Mouse (Mus musculus) urinary bladder, postnatal 25 days (tissue): ENCODE measurements at regions not wholly inside any gene's neighbourhood (a gene's known extent, or its start where the extent isn't known, plus 50 kb on each side); places are given as distances from the start of the nearest gene placed in this dataset.

Experiments
- DNase-seq: peaks from one replicate; pipeline ENCODE4 v3.0.0; 2022; ENCODE audit warnings: low spot score

DNA sequence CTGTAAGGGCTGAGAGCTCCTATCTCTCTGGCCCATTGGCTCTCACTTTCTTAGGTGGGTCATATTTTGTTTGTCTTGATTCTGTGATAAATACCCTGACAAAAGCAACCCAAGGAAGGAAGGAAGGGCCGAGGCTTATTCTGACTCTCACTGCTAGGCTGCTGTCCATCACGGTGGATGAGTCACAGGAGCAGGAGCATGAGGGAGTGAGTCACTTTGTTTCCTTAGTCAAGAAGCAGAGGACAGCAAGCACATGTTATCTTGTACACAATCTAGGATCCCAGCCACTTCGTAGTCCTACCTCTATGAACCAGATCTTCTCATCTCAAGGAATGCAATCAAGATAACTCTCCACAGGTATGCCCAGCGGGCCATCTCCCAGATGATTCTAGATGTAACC is 69.9 kb downstream of the Atp6v1g3 start:
- no peak for DNase-seq

DNA sequence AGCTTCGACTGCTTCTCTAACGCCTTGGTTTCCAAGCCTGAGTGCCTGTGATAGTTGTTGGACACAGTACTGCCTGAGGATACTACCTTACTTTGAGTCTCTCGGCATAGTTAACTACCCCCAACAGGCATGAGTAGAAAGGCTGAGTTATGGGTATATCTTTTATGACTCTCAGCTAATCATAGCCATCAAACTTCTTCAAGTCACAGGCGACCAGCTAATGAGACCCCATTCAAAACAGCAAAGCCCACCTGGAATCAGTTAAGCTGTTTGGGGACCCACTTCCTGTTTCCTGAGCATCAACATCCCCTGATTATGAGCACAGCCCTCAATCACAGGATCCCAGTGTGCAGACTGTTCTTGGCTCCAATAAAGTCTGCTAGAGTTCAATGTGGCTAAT is 71.4 kb downstream of the Atp6v1g3 start:
- no peak for DNase-seq

DNA sequence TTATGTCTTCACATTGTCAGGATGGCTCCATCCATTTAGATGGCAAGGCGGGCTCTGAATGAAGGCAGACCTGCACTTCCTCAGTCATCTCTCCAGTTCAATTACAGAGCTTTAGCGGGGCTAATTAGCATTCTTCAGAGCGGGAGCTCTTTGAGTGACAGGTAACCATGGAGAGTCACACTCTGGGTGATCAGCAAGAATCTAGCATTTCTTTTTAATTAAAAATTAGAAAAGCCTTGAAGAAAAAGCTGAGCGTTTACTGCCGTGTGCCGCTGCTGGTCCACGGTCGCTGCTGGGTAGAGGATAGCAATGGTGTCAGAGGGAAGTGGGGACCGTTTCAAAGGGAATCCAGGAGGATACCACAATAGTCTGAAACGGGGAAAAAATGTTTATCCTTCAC is 72.5 kb downstream of the Atp6v1g3 start:
- no peak for DNase-seq

DNA sequence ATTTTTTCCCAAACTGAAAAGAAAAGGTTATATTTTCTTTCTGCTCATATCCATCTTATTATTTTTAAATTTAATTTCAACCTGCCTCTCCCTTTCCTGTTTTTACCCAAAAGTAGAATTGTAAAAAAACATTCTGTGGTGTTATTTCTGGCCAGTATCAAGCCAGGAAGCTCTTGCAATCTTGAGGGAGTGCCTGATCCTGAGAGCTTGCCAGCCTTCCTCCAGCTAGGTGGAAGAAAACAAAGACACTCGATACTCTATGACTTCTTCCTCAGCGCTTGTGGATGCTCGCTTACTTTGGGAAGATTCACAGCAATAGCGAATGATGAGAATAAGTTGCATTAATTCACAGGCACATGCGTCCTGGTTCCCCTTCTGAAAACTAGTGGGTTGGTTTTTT is 73.4 kb downstream of the Atp6v1g3 start:
- DNase-seq: no peak

DNA sequence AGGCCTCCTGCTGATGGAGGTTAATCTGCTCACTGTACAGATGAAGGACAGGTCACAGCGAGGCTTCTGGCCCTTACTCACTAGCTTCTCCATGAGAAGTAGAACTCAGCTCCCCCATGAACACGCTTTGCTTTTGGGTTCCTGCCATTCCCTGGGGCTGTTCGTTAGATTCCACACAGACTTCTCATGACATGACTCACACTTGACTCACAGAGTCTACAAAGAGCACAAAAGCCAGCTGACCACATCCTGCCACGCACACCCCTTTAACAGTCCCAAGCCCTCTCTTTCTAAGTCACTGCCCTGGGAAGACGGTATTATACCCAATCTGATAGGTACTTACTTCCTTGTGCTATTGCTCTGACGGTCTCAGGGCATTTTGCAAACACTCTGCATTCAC is 74.9 kb downstream of the Atp6v1g3 start:
- peak; percentile 54 for DNase-seq

DNA sequence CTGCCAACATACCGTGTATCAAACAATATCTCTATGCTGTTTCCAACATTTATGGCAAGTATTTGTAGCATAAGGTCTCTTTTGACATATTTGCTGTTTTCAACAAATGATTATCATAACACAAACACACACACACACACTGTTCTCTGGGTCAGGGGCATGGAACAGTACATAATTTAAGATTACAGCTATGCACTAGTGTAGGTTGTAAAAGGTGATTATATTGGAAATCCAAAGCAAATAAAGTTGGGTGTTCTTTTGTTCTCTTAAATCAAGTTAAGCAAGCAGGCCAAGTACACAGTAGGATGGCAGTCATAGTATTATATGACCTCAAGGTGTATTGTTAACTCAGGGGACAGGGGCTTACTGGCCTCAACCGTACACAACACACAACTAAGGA is 75.6 kb downstream of the Atp6v1g3 start:
- no peak for DNase-seq

DNA sequence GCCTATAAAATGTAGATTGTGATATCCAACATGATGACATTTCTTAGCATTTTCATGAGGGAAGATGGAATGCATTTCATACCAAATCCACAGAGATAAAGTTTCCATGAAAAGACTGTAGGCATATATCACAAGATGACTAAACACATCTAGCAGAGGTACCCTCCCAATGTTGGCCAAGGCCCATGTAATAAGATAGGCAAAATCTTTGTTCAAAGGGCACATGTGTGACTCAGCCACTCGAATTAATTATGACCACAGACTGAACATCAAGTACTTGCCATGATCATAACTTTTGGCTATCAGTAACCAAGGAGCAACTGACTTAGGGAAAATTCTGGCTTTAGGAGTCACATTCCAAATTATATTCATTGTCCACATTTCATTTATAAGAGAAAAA is 82.9 kb downstream of the Atp6v1g3 start:
- DNase-seq: no peak

DNA sequence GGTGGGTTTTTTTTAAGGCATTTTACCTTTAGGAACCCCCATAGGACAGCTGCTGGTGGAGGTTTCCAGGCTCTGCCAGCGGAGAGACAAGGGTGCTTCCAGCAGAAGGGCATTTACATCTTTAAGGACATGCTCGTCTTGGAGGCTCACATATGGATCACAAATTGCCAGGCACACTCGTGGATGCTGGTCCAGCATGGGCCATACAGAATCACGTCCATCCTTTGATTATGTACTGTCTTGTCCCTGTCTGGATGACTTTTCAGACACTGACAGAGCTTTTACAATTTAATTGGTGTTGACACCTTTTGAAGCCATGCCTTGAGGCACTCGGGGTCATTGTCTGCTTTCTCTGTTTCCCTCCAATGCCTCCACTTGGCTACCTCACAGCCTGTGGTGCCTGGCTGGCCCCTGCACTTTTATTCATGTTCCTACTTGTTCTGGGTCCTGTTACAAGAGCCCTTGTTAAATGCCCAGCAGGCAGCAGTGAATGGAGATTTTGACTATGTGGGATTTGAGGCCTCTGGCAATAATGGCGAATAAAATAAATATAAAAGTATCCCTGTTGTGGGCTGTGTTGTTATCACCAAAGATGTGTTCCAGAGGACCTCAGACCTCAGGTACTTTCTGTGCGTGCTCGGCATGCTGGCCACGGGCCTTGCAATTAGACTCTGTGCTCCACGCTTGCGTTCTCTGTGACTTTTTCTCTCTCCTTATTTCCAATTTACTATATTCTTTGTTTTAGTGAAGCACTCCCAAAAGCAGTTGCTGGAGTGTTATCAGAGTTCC is 89.3 kb downstream of the Atp6v1g3 start:
- no peak for DNase-seq

DNA sequence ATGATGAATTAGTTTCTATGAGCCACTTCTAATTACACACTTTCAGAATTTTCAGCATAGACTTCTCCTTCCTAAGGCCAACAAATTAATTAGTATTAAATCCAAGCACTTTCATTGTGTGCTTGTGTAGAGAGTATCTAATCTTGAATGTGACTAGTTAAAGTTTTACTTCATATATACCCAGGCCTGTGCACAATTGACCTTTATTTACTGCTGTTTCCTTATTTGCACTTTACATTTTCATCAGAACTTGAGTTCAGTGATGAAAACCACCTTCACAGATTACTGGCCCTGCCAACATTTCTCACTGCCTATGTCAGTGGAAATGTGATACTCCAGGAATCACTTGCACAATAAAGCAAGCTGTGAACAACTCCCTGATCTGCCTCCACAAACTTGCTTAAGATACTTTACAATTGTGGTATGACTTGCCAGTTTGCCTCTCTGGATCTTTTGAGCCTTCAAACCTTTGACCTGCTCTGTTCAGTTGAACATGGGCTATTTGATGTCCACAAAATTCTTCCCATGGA is 96.5 kb downstream of the Atp6v1g3 start:
- no peak for DNase-seq

DNA sequence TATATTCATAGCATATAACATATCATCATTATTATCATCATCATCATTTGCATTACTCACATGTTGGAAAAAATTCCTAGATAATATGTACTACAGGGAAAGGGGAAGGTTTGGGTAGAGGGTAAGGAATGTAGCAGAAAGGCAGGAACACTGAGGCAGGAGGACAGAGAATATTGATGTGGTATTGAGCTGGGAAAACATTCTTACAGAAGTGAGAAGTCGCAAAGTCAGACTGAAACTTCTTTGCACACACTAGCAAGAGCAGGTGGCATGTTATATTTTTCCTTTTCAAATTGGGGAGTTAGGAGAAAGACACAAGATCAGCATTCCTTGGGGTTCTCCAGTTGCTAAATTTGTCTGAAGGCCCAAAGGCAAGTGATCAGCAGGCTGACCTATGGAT is 97.9 kb downstream of the Atp6v1g3 start:
- no peak for DNase-seq

DNA sequence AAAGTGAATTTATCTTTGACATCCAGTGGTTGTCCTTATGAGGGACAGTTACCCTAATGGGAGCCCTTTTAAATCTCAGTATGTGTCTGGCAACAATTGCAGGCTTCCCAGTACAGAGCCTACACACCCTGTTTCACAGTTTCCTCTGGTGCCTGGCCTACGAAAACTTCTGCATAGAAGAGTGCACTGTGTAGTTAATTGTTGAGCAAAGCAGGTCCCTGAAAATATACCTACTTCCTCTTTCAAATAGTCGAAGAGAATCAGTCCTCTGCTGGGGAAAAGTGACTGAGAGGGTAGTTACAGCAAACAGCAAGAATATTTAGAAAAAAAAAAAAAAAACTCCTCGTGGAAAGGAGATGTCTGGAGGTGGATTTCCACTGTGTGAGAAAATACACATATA is 110.6 kb downstream of the Atp6v1g3 start:
- no peak for DNase-seq

DNA sequence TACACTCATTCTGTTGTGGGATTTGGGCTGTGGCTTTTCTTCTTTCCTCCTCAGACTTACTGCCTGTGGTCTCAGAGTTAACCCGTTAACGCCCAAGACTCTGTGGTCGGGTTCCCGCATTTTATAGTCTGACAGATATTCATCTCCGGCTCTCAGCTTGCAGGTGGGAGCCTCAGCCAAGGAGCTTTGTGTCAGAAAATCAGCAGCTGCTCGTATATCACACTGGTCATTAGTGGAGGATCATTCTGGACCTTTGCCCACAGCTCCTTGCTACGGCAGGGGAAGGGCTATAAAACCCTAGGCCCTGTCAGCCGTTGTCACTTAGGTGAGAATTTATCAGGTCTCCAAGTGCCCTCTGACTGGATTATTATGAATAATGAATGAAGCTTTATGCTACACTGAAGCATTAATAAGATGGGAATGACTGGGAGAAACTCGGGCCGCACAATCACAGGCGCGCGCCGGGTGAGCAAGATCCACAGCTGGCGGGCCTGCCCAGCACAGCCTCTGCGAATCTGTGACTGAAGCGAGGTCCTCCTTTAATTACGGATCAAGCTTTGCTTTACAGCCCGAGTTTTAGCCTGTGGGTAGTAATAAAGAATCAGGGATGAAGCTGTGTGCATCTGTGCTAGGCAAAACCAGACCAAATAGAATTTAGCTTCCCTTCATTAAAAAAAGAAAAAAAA is 111.8 kb downstream of the Atp6v1g3 start:
- DNase-seq: no peak

DNA sequence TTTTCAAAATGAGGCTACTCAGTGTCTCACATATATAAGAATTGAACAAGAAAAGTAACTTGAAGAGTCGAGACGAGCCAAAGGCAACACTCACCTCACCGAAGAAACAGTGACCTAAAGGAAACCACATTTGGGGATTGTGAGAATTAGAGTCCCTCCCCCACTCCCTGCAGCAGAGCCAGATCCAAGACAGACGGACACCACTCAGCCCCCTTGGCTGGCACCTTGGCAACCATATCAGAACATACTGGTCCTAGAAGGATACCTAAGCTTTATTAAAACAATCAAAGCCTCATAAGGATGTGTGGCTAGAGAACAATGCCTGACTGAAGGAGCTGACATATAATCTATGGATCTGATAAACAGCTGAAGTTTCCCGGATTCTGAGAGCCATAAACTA is 112.5 kb downstream of the Atp6v1g3 start:
- DNase-seq: no peak

DNA sequence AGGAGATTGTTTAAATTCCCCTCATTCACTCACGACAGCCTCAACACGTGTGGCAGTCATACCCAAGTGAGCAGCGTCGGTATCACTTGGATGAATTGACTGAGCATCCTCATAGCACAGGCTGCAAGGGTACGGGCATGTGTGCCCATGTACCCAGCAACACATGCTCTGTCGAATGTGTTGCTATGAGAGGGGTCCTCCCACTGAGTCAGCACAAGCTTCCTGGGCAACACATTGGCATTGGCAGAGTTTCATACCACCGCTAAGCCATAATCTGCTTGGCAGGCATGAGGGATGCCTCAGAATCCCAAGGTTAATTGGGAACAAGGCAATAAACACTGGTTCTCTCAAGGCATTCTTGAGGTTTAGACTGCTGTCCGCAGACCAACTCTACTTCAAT is 115.1 kb downstream of the Atp6v1g3 start:
- no peak for DNase-seq

DNA sequence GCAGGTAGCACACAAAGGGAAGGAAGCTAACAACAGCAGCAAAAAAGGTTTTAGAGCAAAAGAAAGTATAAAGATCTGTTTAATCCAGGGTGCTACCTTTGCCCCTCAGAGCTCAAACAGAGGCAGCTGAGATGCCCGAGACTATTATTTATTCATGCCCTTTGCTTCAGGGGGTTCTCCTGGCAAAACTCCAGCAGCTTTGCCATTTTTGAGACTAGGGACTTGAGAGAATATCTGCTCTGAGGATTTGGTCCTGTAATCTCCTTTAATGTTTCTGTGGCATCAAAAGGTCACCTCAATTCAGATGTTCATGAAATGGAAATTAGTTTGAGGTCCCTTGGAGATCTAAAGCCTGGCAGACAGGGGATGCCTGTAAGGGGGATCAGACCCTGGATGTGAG is 116.1 kb downstream of the Atp6v1g3 start:
- DNase-seq: no peak

DNA sequence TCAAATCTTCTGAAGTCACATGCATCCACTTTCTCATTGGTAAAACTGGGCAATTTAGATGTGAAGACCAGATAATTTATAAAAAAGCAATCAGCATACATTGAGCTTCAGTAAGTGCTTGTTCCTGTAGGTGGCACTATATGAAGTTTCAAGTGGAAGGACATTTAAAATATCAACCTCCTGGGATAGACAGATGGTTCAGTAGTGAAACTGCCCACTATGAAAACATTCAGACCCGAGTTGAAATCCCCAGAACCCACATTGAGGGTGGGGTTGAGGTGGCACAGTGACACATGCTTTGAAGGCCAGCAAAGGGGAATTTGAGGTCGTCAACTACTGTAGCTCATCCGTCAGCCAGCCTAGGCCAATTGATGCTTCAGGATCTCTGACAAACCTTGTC is 145.1 kb downstream of the Atp6v1g3 start:
- no peak for DNase-seq

DNA sequence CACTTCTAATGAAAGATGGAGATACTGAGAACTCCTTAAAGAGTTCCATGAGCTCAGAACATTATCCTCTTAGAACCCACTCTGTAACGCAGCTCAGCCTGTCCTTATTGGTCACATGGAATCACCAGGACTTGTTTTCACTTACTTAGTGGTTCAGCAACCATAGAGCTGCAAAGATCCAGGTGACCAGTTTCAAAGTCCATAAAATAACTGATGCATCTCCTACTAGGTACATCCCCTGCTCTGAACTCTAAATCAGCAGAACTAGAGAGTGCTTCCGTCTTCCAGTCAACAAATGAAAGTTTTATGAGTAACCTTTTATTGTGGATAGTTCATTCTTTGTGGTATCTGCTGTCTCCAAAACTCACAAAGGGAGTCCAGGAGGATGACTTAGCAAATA is 153.9 kb downstream of the Atp6v1g3 start:
- DNase-seq: no peak
